Mouse (Mus musculus): Measurements from ENCODE around the gene Cacna1a.
"Not testable (repeated sequence)": the region's sequence is repeated elsewhere in the genome, so short reads cannot be mapped to it uniquely, and the experiment has no call there.

Gene Cacna1a

GRCm38 (mm10) chr8:84601221-84601751 lies 213.0 kb downstream of the Cacna1a start:
- in situ Hi-C loops (cut with MboI; ENCODE audit: low pct_unique_long_range_greater_than_20kb in 1 of 2, low sequenced_read_pairs in 2 of 2, unreplicated experiment in 1 of 2), result no loop called here

- in situ Hi-C loops (cut with MboI; ENCODE audit: low pct_unique_long_range_greater_than_20kb in 1 of 2, low sequenced_read_pairs in 2 of 2, unreplicated experiment in 1 of 2), result loop anchor here in 1 of 2 experiments (10.0 kb wide), 1 partner anchor 250 kb away; no protein-coding TSS in a partner anchor
Measured at GRCm38 (mm10) chr8:84614512-84615223, 226.4 kb downstream of the Cacna1a start.

- in situ Hi-C loops (cut with MboI; ENCODE audit: low pct_unique_long_range_greater_than_20kb in 1 of 2, low sequenced_read_pairs in 2 of 2, unreplicated experiment in 1 of 2), result loop anchor here in 1 of 2 experiments (10.0 kb wide), 1 partner anchor 251 kb away; no protein-coding TSS in a partner anchor
Measured at GRCm38 (mm10) chr8:84615666-84616485, 227.6 kb downstream of the Cacna1a start.

GRCm38 (mm10) chr8:84617005-84617404 lies 228.8 kb downstream of the Cacna1a start:
- in situ Hi-C loops (cut with MboI; ENCODE audit: low pct_unique_long_range_greater_than_20kb in 1 of 2, low sequenced_read_pairs in 2 of 2, unreplicated experiment in 1 of 2), result loop anchor here in 1 of 2 experiments (10.0 kb wide), 1 partner anchor 252 kb away; no protein-coding TSS in a partner anchor

GRCm38 (mm10) chr8:84621102-84621625 lies 232.9 kb downstream of the Cacna1a start:
- in situ Hi-C loops (cut with MboI; ENCODE audit: low pct_unique_long_range_greater_than_20kb in 1 of 2, low sequenced_read_pairs in 2 of 2, unreplicated experiment in 1 of 2), result no loop called here

- in situ Hi-C loops (cut with MboI; ENCODE audit: low pct_unique_long_range_greater_than_20kb in 1 of 2, low sequenced_read_pairs in 2 of 2, unreplicated experiment in 1 of 2), result not testable (repeated sequence)
Measured at GRCm38 (mm10) chr8:84623425-84623824, 235.2 kb downstream of the Cacna1a start.

GRCm38 (mm10) chr8:84629586-84629985 lies 241.3 kb downstream of the Cacna1a start:
- in situ Hi-C loops (cut with MboI; ENCODE audit: low pct_unique_long_range_greater_than_20kb in 1 of 2, low sequenced_read_pairs in 2 of 2, unreplicated experiment in 1 of 2), result no loop called here

GRCm38 (mm10) chr8:84630145-84630544 lies 241.9 kb downstream of the Cacna1a start:
- in situ Hi-C loops (cut with MboI; ENCODE audit: low pct_unique_long_range_greater_than_20kb in 1 of 2, low sequenced_read_pairs in 2 of 2, unreplicated experiment in 1 of 2), result no loop called here

- in situ Hi-C loops (cut with MboI; ENCODE audit: low pct_unique_long_range_greater_than_20kb in 1 of 2, low sequenced_read_pairs in 2 of 2, unreplicated experiment in 1 of 2), result no loop called here
Measured at GRCm38 (mm10) chr8:84631813-84632212, 243.6 kb downstream of the Cacna1a start.

- in situ Hi-C loops (cut with MboI; ENCODE audit: low pct_unique_long_range_greater_than_20kb in 1 of 2, low sequenced_read_pairs in 2 of 2, unreplicated experiment in 1 of 2), result no loop called here
Measured at GRCm38 (mm10) chr8:84633841-84634584, 245.8 kb downstream of the Cacna1a start.

GRCm38 (mm10) chr8:84634849-84635304 lies 246.6 kb downstream of the Cacna1a start:
- in situ Hi-C loops (cut with MboI; ENCODE audit: low pct_unique_long_range_greater_than_20kb in 1 of 2, low sequenced_read_pairs in 2 of 2, unreplicated experiment in 1 of 2), result no loop called here

GRCm38 (mm10) chr8:84635397-84636050 lies 247.3 kb downstream of the Cacna1a start:
- in situ Hi-C loops (cut with MboI; ENCODE audit: low pct_unique_long_range_greater_than_20kb in 1 of 2, low sequenced_read_pairs in 2 of 2, unreplicated experiment in 1 of 2), result no loop called here

GRCm38 (mm10) chr8:84636051-84636691 lies 247.9 kb downstream of the Cacna1a start:
- in situ Hi-C loops (cut with MboI; ENCODE audit: low pct_unique_long_range_greater_than_20kb in 1 of 2, low sequenced_read_pairs in 2 of 2, unreplicated experiment in 1 of 2), result no loop called here

GRCm38 (mm10) chr8:84637946-84638554 lies 249.8 kb downstream of the Cacna1a start:
- in situ Hi-C loops (cut with MboI; ENCODE audit: low pct_unique_long_range_greater_than_20kb in 1 of 2, low sequenced_read_pairs in 2 of 2, unreplicated experiment in 1 of 2), result no loop called here

- in situ Hi-C loops (cut with MboI; ENCODE audit: low pct_unique_long_range_greater_than_20kb in 1 of 2, low sequenced_read_pairs in 2 of 2, unreplicated experiment in 1 of 2), result no loop called here
Measured at GRCm38 (mm10) chr8:84638555-84639161, 250.4 kb downstream of the Cacna1a start.

- in situ Hi-C loops (cut with MboI; ENCODE audit: low pct_unique_long_range_greater_than_20kb in 1 of 2, low sequenced_read_pairs in 2 of 2, unreplicated experiment in 1 of 2), result no loop called here
Measured at GRCm38 (mm10) chr8:84639162-84640009, 251.1 kb downstream of the Cacna1a start.
